Comparison of ENCODE assay signal across 37 mouse cellular contexts in genomic region chr4:151132493-151132892, GRCm38 (mm10). TPM values are rescaled to one million over a fixed set of nuclear protein-coding genes. Genes with fewer than 3 reads are reported as not detected.
A peak's percentile ranks its signal among the peaks of the same experiment; 100 is the strongest.
DNase-seq lines count a peak whose midpoint lies in the region; ATAC-seq and TF ChIP-seq lines count a peak whose summit lies in the region.
"Had no signal": no experiment of that assay in that cellular context is flagged by ENCODE, and none has a peak within 500 bp of the region (broad histone marks: within the 10 kb centered on the region; RNA-seq: fewer than 3 reads in every experiment).

No protein-coding gene starts in this region.

- no peak for TF ChIP-seq CTCF in hindbrain, postnatal 0 days (IDR thresholded peaks at IDR 0.05; ENCODE audit: low read depth)

- H3K4me2 ChIP-seq in hindbrain, postnatal 0 days (ENCODE audit: low read depth, low read length) = no peak overlapping the region
- H3K4me2 ChIP-seq in hindbrain, embryonic 16.5 days (ENCODE audit: low read length) = no peak overlapping the region
- H3K4me2 ChIP-seq: embryonic facial prominence, embryonic 13.5 days; liver, embryonic 12.5 days; midbrain, embryonic 11.5 days; neural tube, embryonic 12.5 days had no signal

- peak; percentile 95 for DNase-seq in heart, adult 11 months
- no peak for DNase-seq in heart, postnatal 36 days
- DNase-seq in hindbrain, postnatal 0 days (ENCODE audit: low spot score) = no peak
- peak; percentile 78 for DNase-seq in gastrocnemius, postnatal 25 days
- DNase-seq: adrenal gland, adult 2 months; B cell, adult 2 months; cerebellum, adult 8-10 months; cerebellum, postnatal 36 days; kidney, adult 9 months; kidney, postnatal 10 days; layer of hippocampus, postnatal 36 days; left cerebral cortex, postnatal 4 days; liver, postnatal 0 days; lung, postnatal 36 days; right cerebral cortex, adult 18-20 months; right cerebral cortex, postnatal 4 days had no signal

- no peak for ATAC-seq in hindbrain, postnatal 0 days
- ATAC-seq in hindbrain, embryonic 16.5 days = no peak
- no peak for ATAC-seq in granulocyte monocyte progenitor cell, adult 5-6 weeks (replicated peaks; ENCODE audit: poor library complexity, severe bottlenecking)
- ATAC-seq: activated CD4-positive, CD25-positive, alpha-beta regulatory T cell, adult 4 months; forebrain, embryonic 16.5 days; intestine, postnatal 0 days; liver, embryonic 12.5 days; liver, postnatal 0 days had no signal

- H3K4me1 ChIP-seq in hindbrain, postnatal 0 days (ENCODE audit: insufficient read depth, low read length) = peaks cover 20% of the 10 kb centered on the region
- H3K4me1 ChIP-seq in hindbrain, embryonic 16.5 days (ENCODE audit: control insufficient read depth, insufficient read depth, low read depth, low read length) = peaks cover 26% of the 10 kb centered on the region
- H3K4me1 ChIP-seq: liver, embryonic 12.5 days had no signal

- WGBS in hindbrain, postnatal 0 days = 76% methylated on average over 9 of the region's 9 CpGs
- 77% methylated on average over 9 of the region's 9 CpGs for WGBS in hindbrain, embryonic 16.5 days

- H3K27me3 ChIP-seq in hindbrain, postnatal 0 days (ENCODE audit: insufficient read depth, low read length) = no peaks in the 10 kb centered on the region
- no peaks in the 10 kb centered on the region for H3K27me3 ChIP-seq in hindbrain, embryonic 16.5 days (replicated peaks; ENCODE audit: control insufficient read depth, insufficient read depth, low read length)
- H3K27me3 ChIP-seq: embryonic facial prominence, embryonic 13.5 days had no signal

- H3K4me3 ChIP-seq in hindbrain, postnatal 0 days (ENCODE audit: low read length) = no peak overlapping the region
- H3K4me3 ChIP-seq in hindbrain, embryonic 16.5 days (ENCODE audit: low read length) = no peak overlapping the region
- H3K4me3 ChIP-seq: embryonic facial prominence, embryonic 13.5 days; heart, embryonic 10.5 days; hindbrain, embryonic 10.5 days; liver, embryonic 12.5 days; myocyte; neural tube, embryonic 12.5 days had no signal

- intact Hi-C loops in heart, postnatal 36 days (cut with DNase I) = loop anchor here (10.0 kb wide), 1 partner anchor 478 kb away; the partner anchor contains the start of gene Slc45a1

- H3K36me3 ChIP-seq in hindbrain, postnatal 0 days (ENCODE audit: insufficient read depth, low read length) = no peaks in the 10 kb centered on the region
- H3K36me3 ChIP-seq in hindbrain, embryonic 16.5 days (ENCODE audit: control insufficient read depth, insufficient read depth, low read length) = no peaks in the 10 kb centered on the region
- H3K36me3 ChIP-seq: embryonic facial prominence, embryonic 13.5 days; heart, embryonic 10.5 days; hindbrain, embryonic 10.5 days; liver, embryonic 12.5 days; neural tube, embryonic 12.5 days had no signal

- no peak overlapping the region for H3K9ac ChIP-seq in hindbrain, postnatal 0 days (replicated peaks; ENCODE audit: low read length)
- H3K9ac ChIP-seq in hindbrain, embryonic 16.5 days (ENCODE audit: low read depth, low read length) = no peak overlapping the region
- H3K9ac ChIP-seq: embryonic facial prominence, embryonic 13.5 days; liver, embryonic 12.5 days; liver, postnatal 0 days; neural tube, embryonic 12.5 days had no signal

- H3K27ac ChIP-seq in hindbrain, postnatal 0 days = 0 out of 2 replicates have a peak overlapping the region, but pooled peaks have one; percentile 32
- no peak overlapping the region for H3K27ac ChIP-seq in hindbrain, embryonic 16.5 days (ENCODE audit: low read depth, low read length)
- H3K27ac ChIP-seq: embryonic facial prominence, embryonic 13.5 days; heart, embryonic 10.5 days; liver, embryonic 12.5 days; neural tube, embryonic 12.5 days had no signal

- H3K9me3 ChIP-seq in hindbrain, postnatal 0 days (ENCODE audit: low read length) = no peaks in the 10 kb centered on the region
- no peaks in the 10 kb centered on the region for H3K9me3 ChIP-seq in hindbrain, embryonic 16.5 days (ENCODE audit: control insufficient read depth, low read length)
- H3K9me3 ChIP-seq: embryonic facial prominence, embryonic 13.5 days; heart, embryonic 10.5 days; hindbrain, embryonic 10.5 days; liver, embryonic 12.5 days; neural tube, embryonic 12.5 days had no signal

RNA-seq across cellular contexts. Expression of gene Gm13090, which starts 43.1 kb away (rescaled TPM):
- total RNA-seq in heart, postnatal 36 days (2021) = not detected
- not detected in 2 replicates for total RNA-seq in hindbrain, postnatal 0 days (2014; rRNA removed)
- polyA plus RNA-seq in hindbrain, postnatal 0 days (2015; fragmentation: Nextera tagmentation; extraction: Ambion mirVana) = not detected in 2 replicates
- not detected in 2 replicates for polyA plus RNA-seq in hindbrain, embryonic 16.5 days (2015; fragmentation: Nextera tagmentation; extraction: Ambion mirVana)
- not detected for total RNA-seq in gastrocnemius, postnatal 25 days (2021)
- total RNA-seq in granulocyte monocyte progenitor cell, adult 5-6 weeks (2014; fragmentation: Nextera tagmentation) = not detected in 2 replicates
- not detected in 2 replicates for total RNA-seq in granulocyte monocyte progenitor cell, adult 5-6 weeks (2017)
- total RNA-seq: adrenal gland, adult 2 months; adrenal gland, postnatal 4 days; layer of hippocampus, postnatal 36 days; left cerebral cortex, postnatal 4 days; megakaryocyte, adult 5-6 weeks; midbrain, postnatal 0 days had no signal
- polyA plus RNA-seq: activated CD4-positive, CD25-positive, alpha-beta regulatory T cell, adult 4 months; adrenal gland, adult 2 months; embryonic facial prominence, embryonic 13.5 days; forebrain, embryonic 11.5 days; heart, embryonic 10.5 days; hindbrain, embryonic 10.5 days; intestine, postnatal 0 days; large intestine, adult 2 months; limb, embryonic 14.5 days; liver, embryonic 12.5 days; liver, postnatal 0 days; lung, embryonic 16.5 days; midbrain, embryonic 11.5 days; midbrain, postnatal 0 days; myocyte; neural tube, embryonic 12.5 days; testis, adult 2 months; thymus, postnatal 0 days had no signal

Comparison
In these comparisons a context has a peak if more than half of its experiments do, and no peak if none do; other contexts are left out.
1. DNase-seq: peak in heart, adult 11 months (single experiment) and gastrocnemius, postnatal 25 days (single experiment); none in heart, postnatal 36 days (0 of 2) and hindbrain, postnatal 0 days (single experiment).